Mouse (Mus musculus) right cerebral cortex, postnatal 36 days (tissue): ENCODE measurements around the gene Grk6.
"Not testable (repeated sequence)": the region's sequence is repeated elsewhere in the genome, so short reads cannot be mapped to it uniquely, and the experiment has no call there.

Source experiments
- DNase-seq, 2 experiments: peaks; one replicate each; pipeline ENCODE4 v3.0.0; 2022; ENCODE audit warnings: low spot score in 2 of 2, mixed read lengths in 1 of 2

The Grk6 gene

DNA sequence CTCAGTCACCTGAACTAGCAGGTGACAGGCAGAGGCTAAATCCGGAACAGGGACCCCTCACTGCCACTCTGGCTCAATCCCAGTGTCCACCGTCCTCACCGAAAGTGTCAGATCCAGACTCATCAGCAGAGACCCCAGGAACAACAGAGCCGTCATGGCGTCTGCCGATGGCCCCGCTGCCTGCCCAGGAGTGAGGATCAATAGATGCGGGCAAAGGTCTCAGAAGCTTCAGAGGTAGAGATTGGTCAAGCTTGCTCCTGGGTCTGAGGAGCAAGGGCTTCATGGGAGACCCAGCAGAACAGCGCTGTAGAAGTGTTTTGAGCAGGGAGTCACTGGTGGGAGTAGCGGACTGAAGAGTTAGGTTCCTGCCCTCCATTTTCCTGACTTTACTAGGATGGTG lies 18.3 kb upstream of the Grk6 start, which contains the start of gene F12:
Gene F12 (minus strand): TSS at position 181 of the 400 bp plus-strand sequence.
- no peak for DNase-seq

DNA sequence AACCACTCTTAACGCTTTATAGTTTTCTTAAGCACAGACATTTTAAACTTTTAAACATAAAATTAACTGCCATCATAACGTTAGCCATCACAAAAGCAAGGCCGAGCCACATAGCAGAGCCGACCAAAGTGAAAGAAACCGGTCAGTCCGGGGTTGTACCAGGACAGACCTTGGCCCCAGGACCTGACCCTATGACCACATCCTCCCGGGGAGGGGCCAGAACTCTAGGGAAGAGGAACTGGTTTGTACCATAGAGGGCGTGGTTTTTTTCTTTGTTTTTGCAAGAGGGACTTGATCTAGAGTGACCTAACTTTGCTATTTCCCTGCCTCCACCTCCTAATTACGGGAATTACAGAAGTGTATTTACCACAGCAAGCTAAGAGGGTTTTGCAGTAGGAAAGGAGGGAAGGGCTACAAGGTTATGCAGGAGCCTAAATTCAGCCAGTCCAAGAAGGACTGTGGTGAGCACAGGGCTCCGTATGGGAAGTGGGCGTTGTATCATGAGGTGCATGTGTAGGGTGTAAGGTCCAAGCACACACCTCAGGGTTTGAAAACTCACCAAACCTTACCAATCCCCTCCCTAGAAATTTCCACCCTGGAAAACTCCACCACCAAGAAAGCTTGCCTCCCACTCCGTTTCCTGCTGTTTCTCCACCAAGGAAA lies 15.5 kb upstream of the Grk6 start:
- DNase-seq: no peak

DNA sequence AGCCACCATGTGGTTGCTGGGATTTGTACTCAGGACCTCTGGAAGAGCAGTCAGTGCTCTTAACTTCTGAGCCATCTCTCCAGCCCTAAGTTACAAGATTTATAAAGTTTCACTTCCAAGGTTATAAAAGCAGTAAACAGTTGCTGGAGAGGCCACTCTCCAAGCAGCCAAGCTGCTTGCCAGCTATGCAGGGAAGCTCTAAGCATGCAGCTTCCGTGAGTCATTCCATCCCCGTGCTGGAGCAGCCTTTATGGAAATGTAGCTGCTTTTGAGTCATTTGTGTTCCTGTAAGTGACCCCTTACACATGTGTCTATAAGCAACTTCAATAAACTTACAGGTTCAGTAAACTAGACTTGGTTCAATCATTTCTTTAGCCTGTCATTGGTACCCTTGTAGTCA lies 14.3 kb upstream of the Grk6 start:
- DNase-seq: no peak

DNA sequence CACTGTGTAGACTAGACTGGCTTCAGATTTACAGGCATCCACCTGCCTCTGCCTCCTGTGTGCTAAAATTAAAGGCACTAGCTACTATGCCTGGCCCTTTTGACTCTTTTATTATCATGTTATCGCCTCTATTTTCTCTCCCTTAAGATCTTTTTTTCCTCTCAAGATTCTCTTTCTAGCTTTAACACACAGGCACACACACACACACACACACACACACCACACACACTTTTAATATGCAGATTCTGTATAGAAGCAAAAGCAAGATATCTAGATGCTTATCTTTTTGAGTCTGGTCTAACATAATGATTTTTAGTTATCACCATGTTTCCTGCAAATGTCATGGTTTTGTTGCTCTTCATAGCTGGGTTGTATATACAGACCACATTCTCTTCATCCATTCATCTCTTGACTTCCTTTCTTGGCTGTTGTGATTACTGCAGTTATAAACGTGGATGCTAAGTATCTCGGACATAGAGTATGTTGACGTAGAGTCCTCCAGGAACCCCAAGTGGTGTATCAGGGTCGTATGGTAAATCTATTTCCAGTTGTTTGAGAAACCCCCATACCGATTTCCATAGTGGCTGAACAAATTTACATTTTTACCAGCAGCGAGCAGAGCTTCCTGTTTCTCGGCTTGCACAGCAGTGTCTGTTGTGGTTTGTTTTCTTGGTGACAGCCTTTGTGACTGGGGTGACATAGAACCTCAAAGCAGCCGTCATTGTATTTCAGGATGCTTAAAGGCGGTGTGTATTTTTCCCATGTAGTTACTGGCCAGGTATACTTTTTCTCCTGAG lies 12.8 kb upstream of the Grk6 start:
- no peak for DNase-seq

DNA sequence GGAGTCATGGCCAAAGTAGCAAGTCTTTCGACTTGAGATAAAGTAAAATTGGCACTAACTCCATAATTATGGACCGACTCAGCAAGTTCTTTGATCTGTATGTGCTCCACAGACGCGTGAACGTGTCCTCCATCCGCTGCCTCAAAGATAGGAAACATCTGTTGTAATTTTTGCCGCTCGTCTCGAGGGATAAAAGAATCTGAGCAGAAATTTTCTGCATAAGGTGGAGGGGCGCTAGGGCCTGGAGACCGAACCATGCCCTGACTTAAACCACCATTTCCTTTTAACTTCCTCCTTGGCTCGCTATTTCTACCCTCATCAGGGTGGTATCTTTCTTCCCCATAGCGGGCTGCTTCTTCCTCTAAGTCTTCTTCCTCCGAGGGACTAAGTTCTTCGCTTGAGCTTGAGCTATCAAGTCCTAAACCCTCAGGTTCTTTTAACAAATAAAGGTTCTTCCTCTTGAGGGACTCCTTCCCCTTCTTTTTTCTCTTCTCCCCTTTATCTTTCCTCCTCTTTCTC lies 7.7 kb upstream of the Grk6 start:
- not testable (repeated sequence) for DNase-seq

DNA sequence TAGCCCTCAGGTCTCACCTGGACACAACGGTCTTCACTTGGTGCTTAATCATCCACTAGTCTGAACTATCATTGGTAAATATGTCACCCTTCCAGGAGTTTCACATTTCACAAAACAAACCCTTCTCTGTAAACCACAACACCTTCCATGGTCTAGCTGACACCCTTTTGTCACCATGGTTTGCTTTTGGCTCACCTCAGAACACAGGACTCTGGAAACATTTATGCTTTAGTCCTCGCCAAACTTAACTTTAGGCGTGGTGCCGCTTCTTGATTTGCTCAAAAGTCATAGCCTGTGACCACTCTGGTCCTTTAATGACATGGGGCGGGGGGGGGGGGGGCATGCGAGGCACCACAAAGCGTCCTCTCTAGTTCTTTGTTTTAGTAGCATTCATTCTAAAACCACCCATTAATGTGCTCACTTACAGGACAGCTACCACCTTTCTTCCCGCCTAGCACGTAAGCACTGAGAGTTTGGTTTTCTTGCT lies 1.0 kb upstream of the Grk6 start:
- DNase-seq: no peak

DNA sequence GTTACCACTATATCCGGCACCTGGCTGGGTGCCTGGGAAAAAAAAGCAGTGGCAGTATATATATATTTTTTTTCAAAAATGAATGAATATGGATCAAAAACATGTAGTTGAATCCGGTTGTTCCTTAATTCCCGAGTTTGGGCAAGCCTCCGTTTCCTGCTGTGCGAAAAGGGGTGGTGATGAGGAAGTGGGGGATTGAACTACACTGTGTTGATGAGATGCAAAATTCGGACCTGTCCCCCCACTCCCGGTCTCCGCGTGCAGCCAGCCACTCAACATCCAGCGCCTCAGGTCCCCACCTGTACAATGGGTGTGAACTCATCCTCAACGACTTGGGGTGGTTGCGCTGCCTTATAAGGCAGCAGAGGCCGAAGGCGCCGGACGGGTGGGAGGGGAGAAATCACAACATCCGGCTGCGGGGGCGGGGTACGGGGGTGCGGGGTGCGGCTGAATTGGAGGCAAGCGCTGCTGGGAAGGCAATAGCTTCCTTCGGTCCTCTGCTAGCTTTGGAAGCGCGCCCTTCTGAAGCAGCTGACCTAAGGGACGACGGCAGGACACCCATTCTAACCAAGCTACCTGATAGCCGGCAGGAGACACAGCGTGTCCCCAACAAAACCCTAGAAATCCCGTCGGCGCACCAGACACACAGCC lies 461 bp upstream of the Grk6 start:
- DNase-seq: peak in 1 of 2 experiments; percentile 40

DNA sequence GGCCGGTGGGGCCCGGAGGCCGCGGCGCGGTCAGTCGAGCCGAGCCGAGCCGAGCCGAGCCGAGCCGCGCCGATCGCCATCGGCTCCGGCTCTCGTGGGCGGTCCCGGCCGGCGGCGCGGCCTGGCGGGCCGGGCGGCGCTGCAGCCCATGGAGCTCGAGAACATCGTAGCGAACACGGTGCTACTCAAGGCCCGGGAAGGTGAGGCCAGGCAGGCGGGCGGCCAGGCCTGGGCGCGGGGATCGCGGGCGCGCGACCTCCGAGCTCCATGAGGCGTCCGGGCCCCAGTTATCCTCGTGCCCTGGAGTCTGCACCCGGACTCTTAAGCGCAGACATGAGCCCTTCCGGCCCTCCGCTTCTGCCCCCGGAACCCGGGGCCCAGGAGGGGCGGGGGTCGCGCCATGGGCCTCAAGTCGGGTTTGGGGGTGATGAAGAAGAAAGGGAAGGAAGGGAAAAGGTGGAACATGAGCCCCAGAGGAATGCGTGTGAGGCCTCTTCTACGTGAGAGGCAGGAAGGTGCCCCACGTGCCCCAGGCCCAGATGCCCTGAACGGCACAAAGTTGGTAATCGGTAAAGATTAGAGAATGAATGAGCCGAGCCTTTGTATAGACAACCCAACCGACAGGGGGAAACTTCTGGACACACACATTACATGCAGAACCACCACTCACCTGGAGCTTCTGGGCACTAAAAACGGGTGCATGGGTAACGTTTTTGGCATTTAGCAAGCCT lies 654 bp downstream of the Grk6 start:
- DNase-seq: no peak

DNA sequence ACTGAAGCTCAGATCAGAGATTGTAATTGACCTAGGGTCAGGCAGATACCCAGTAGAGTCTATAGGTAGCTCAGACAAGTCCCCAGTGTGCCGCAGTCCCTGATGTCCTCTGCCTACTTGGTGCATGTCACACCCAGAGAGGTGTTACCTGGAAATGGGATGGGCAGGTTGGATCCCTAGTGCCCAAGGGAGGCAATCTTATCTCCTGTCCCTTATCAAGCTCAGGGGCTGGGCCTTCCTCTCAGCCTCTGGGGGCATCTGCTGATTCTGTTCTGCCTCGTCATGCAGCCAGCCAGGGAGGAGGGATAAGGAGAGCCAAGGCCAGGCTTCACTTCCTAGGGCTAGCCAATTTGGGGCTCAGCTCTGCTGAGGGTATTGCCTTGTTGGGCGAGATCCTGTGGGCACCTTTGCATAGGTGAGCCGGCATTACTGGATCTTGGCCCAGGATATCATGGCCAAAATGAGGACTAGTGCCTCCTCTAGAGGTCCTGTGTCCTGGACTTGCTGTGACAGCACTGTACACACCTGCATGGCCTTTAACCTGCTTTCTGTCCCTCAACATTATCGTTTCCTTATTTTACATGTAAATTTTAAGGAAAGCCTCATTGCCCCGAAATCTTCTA lies 1.7 kb downstream of the Grk6 start:
- no peak for DNase-seq

DNA sequence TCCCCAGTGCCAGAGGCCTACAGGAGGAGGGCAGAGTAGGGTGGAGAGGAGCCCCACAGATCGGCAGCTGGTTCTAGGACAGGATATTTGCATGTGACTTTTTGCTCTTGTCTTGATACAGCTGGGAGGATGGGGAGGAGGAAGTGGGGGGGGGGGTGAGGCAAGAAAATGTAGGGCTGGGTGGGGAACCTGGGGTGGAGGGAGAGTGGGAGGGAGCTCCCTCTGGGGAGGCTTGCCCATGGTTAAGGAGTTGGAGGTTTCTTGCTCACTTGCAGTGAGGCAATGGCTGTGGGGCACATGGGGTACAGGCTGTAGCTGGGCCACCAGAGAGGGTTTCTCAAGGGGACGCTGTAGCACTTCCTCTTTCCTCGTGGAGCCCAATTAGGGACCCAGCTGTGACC lies 2.7 kb downstream of the Grk6 start:
- DNase-seq: no peak

DNA sequence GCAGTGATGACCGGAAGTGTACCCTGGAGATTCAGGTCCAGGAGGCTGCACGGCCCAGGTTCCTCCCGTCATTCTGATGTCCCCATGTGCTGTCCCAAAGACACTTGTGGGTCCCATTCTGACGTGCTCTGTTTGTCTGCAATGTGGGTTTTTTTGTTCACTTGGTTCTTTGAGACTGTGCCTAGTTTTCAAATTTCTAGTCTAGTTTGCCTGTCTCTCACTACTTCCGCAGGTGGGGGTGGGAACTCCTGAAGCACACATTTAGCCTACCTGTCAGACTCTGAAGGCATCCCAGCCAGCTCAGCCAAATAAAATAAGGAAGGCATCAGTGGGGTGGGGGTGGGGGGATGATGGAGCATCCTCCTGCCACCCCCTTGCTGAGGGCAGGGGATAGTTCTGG lies 3.3 kb downstream of the Grk6 start:
- DNase-seq: no peak

DNA sequence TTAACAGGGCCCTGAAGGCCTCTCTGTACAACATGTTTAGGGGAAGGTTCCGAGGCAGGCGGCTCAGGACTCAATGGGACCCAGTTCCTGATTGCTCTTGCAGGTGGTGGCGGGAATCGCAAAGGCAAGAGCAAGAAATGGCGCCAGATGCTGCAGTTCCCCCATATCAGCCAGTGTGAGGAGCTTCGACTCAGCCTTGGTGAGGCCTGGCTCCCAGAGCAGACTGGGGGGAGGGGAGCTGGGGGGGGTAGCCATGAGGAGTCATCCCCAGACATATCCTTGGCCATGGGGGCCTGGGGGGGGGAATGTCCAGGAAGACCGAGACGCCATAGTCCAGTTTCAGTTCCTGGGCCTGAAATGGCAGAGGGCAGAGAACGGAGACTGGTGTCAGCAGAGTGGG lies 4.3 kb downstream of the Grk6 start:
- no peak for DNase-seq

DNA sequence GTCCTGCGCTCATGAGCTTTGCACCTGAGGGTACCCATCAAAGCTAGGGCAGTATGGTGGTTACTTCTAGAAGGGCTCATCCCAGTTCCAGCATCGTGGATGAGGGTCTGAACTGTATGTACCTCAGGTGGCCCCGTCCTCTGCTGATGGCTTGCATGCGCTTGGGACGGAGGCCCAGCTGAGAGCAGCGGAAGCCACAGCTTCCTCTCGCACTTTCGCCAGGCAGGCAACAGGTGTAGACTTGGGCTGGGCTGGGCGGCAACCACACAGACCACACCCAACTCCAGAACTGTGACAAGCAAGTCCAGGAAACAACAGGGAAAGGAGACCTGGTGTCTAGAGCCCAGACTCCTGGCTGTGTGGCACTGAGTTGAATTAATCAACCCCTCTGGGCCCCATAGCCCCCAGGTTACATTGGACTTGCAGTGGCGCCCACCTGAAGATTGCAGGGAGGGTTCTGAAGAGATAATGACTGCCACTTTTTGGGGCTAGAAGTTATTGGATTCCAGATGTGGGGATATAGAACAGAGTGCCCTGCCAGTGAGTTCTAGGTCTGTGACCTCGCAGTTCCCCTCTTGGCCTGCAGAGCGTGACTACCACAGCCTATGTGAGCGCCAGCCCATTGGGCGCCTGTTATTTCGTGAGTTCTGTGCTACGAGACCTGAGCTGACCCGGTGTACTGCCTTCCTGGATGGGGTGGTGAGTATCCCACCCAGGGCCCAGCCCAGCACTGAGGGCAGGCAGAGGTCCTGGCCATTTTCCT lies 5.0 kb downstream of the Grk6 start:
- no peak for DNase-seq

DNA sequence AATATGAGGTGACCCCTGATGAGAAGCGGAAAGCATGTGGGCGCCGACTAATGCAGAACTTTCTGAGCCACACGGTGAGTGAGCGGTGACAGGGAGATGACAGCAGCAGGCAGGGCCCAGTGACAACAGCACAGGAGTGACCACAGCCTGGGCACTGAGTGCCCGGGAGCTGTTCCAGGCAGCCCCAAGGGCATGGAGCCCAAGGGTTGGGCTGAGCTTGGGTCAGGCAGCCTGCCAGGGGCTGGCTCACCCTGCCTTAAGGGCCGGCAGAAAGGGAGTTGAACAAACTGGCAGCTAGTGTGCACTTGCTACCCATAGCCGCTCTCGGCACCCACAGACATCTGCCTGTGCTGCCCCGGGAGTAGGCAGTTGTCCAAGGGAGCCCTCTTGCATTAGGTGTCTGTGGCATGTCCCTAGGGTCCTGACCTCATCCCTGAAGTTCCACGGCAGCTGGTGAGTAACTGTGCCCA lies 5.7 kb downstream of the Grk6 start:
- DNase-seq: no peak

DNA sequence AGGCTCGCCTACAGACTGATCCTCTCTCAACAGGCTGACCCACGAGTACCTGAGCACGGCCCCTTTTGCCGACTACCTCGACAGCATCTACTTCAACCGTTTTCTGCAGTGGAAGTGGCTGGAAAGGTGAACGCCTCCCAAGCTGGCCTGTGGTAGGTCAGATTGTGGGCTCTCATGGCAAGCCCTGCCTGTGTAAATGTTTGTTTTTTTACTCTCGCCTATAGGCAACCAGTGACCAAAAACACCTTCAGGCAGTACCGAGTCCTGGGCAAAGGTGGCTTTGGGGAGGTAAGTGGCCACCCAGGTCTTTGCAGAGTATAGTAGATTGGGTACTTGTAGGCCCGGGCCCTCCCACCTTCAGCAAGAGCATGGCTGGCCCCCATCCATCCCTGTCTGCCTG lies 6.4 kb downstream of the Grk6 start:
- DNase-seq: no peak

DNA sequence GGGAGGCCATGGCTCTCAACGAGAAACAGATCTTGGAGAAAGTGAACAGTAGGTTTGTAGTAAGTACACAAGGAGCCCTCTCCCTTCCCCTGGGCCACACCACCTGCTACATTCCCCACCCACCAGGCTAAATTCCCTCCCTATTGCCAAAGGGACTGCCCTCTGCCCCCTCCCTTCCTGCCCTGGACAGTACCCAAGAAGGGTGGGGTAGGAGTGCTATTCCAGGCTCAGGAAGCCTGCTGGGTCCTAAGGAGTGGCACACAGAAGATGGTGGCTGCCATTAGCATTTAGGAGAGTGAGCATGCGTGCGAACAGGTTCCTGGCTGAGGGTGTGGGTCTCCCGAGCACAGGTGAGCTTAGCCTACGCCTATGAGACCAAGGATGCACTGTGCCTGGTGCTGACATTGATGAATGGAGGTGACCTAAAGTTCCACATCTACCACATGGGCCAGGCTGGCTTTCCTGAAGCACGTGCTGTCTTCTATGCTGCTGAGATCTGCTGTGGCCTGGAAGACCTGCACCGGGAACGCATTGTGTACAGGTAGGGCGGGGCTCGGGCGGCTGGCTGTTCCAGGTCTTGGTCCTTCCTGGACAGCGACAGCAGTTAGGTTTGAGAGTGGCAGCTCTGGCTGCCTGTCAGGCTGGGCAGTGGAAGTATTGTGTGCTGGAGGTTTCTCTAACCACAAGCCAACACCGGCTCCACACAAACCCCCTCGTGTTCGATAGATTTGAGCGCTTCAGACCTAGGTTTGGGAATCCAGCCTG lies 7.1 kb downstream of the Grk6 start:
- DNase-seq: no peak

DNA sequence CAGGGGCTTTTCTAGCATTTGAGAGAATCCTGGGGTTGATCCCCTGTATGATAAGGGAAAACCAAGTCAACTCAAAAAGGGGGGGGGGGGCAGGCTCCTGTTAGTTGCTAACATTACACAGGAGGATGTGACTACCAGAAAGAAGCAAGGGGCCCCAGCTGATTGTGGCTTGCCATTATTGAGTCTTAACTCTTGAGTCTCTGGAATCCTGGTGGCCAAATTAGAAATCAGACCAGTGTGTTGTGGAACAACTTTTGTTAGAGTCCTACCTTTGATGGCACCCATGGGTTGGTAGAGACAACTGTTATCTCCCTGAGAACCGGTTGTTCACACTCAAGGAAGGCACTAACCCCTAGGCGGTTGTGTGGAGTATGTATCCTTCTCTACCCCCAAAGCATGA lies 18.1 kb downstream of the Grk6 start:
- DNase-seq: no peak

DNA sequence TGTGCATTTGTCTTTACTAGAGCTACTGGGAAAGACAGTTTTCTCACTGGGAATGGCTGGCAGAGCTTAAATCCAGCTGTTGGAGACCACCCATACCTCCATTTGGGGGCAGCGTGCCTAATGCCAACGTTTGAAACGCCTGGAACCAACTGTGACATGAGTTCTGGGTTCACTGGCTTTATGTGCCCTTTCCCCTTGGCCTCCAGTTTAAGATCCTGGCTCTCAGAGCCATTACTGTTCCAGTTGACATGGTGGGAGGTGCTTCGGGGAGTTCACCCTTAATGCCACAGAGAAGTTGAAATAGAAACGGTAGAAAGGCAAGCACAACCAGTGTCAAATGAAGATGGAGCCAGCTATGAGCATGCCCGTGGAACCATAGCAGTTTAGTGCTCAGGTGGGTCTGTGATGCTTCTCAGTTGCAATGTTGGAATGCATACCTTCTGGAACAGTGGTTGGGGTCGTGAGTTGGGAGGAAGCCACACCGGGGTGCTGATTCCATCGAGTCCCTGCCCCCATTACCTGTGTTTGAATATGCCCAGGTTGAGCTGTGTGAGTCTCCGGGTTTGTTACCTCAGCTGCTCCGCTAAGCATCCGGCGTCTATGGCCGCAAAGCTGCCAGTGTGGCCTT lies 18.6 kb downstream of the Grk6 start:
- no peak for DNase-seq
